Mouse (Mus musculus): Measurements from ENCODE around the gene Camta1. TPM values are rescaled to one million over a fixed set of nuclear protein-coding genes. Genes with fewer than 3 reads are reported as not detected.

The Camta1 gene
- polyA plus RNA-seq, 1 experiment from 2014 or later, result 83.5 TPM

- WGBS, result 90% methylated on average over 2 of the region's 2 CpGs
These were observed 413.3 kb downstream of the Camta1 start for GRCm38 (mm10) chr4:151448341-151448740.

GRCm38 (mm10) chr4:151444665-151445064 lies 417.0 kb downstream of the Camta1 start:
- H3K9me3 ChIP-seq (ENCODE audit: low read length), result peaks cover 10% of the 10 kb centered on the region
- no peaks in the 10 kb centered on the region for H3K36me3 ChIP-seq (ENCODE audit: insufficient read depth, low read length)
- WGBS, result 74% methylated on average over 4 of the region's 4 CpGs
- no peaks in the 10 kb centered on the region for H3K4me1 ChIP-seq (ENCODE audit: insufficient read depth, low read length)
- H3K9ac ChIP-seq (replicated peaks; ENCODE audit: low read length), result no peak overlapping the region
- H3K27me3 ChIP-seq (ENCODE audit: insufficient read depth, low read length), result no peaks in the 10 kb centered on the region
- peak; percentile 80; the same call in 1 of the 2 replicates for ATAC-seq (ENCODE audit: low FRiP score, low TSS enrichment)
- no peak overlapping the region for H3K4me3 ChIP-seq (ENCODE audit: low read length)
- no peak overlapping the region for H3K4me2 ChIP-seq (replicated peaks; ENCODE audit: low read depth, low read length)
- no peak overlapping the region for H3K27ac ChIP-seq (ENCODE audit: low read length)

More at GRCm38 (mm10) chr4:151448341-151448740, 413.3 kb downstream of the Camta1 start:
- ATAC-seq (ENCODE audit: low FRiP score, low TSS enrichment), result no peak
- no peaks in the 10 kb centered on the region for H3K27me3 ChIP-seq (ENCODE audit: insufficient read depth, low read length)
- H3K9me3 ChIP-seq (ENCODE audit: low read length), result no peaks in the 10 kb centered on the region
- H3K27ac ChIP-seq (ENCODE audit: low read length), result no peak overlapping the region
- no peaks in the 10 kb centered on the region for H3K36me3 ChIP-seq (ENCODE audit: insufficient read depth, low read length)
- H3K4me3 ChIP-seq (ENCODE audit: low read length), result no peak overlapping the region
- H3K4me2 ChIP-seq (replicated peaks; ENCODE audit: low read depth, low read length), result no peak overlapping the region
- H3K4me1 ChIP-seq (ENCODE audit: insufficient read depth, low read length), result peaks cover 6% of the 10 kb centered on the region; the same call in 1 of the 2 replicates
- H3K9ac ChIP-seq (replicated peaks; ENCODE audit: low read length), result no peak overlapping the region

- H3K36me3 ChIP-seq (ENCODE audit: insufficient read depth, low read length), result no peaks in the 10 kb centered on the region
- no peak overlapping the region for H3K4me2 ChIP-seq (replicated peaks; ENCODE audit: low read depth, low read length)
- ATAC-seq (ENCODE audit: low FRiP score, low TSS enrichment), result no peak
- WGBS, result 14% methylated on average over 7 of the region's 7 CpGs
- no peak overlapping the region for H3K9ac ChIP-seq (replicated peaks; ENCODE audit: low read length)
- H3K27ac ChIP-seq (ENCODE audit: low read length), result no peak overlapping the region
- H3K9me3 ChIP-seq (ENCODE audit: low read length), result peaks cover 10% of the 10 kb centered on the region
- no peaks in the 10 kb centered on the region for H3K4me1 ChIP-seq (ENCODE audit: insufficient read depth, low read length)
- no peaks in the 10 kb centered on the region for H3K27me3 ChIP-seq (ENCODE audit: insufficient read depth, low read length)
- H3K4me3 ChIP-seq (ENCODE audit: low read length), result no peak overlapping the region
These were observed 423.1 kb downstream of the Camta1 start for GRCm38 (mm10) chr4:151438561-151438960.

- H3K4me3 ChIP-seq (ENCODE audit: low read length), result no peak overlapping the region
- peaks cover 10% of the 10 kb centered on the region for H3K9me3 ChIP-seq (ENCODE audit: low read length)
- no peak overlapping the region for H3K4me2 ChIP-seq (replicated peaks; ENCODE audit: low read depth, low read length)
- no peak overlapping the region for H3K27ac ChIP-seq (ENCODE audit: low read length)
- no peak for ATAC-seq (ENCODE audit: low FRiP score, low TSS enrichment)
- H3K27me3 ChIP-seq (ENCODE audit: insufficient read depth, low read length), result no peaks in the 10 kb centered on the region
- H3K9ac ChIP-seq (replicated peaks; ENCODE audit: low read length), result no peak overlapping the region
- H3K4me1 ChIP-seq (ENCODE audit: insufficient read depth, low read length), result no peaks in the 10 kb centered on the region
- H3K36me3 ChIP-seq (ENCODE audit: insufficient read depth, low read length), result no peaks in the 10 kb centered on the region
- 51% methylated on average over 11 of the region's 11 CpGs for WGBS
These were observed 423.8 kb downstream of the Camta1 start for GRCm38 (mm10) chr4:151437859-151438258.

- Histone ChIP-seq H3K4me1 (ENCODE audit: insufficient read depth, low read length) (no peaks in the 10 kb centered on the region), H3K36me3 (ENCODE audit: insufficient read depth, low read length) (no peaks in the 10 kb centered on the region), H3K4me2 (replicated peaks; ENCODE audit: low read depth, low read length) (no peak overlapping the region), H3K9ac (replicated peaks; ENCODE audit: low read length) (no peak overlapping the region), H3K27ac (ENCODE audit: low read length) (no peak overlapping the region), H3K9me3 (ENCODE audit: low read length) (peaks cover 7% of the 10 kb centered on the region), H3K4me3 (ENCODE audit: low read length) (no peak overlapping the region), H3K27me3 (ENCODE audit: insufficient read depth, low read length) (peaks cover 4% of the 10 kb centered on the region; the same call in 1 of the 2 replicates)
- ATAC-seq (ENCODE audit: low FRiP score, low TSS enrichment), result no peak
- WGBS, result 73% methylated on average over 3 of the region's 3 CpGs
These were observed 436.5 kb downstream of the Camta1 start for GRCm38 (mm10) chr4:151425133-151425532.

- no peak overlapping the region for H3K4me3 ChIP-seq (ENCODE audit: low read length)
- 90% methylated on average over 4 of the region's 4 CpGs for WGBS
- H3K27ac ChIP-seq (ENCODE audit: low read length), result no peak overlapping the region
- peaks cover 4% of the 10 kb centered on the region; the same call in 1 of the 2 replicates for H3K27me3 ChIP-seq (ENCODE audit: insufficient read depth, low read length)
- no peaks in the 10 kb centered on the region for H3K4me1 ChIP-seq (ENCODE audit: insufficient read depth, low read length)
- peaks cover 7% of the 10 kb centered on the region for H3K9me3 ChIP-seq (ENCODE audit: low read length)
- no peak overlapping the region for H3K9ac ChIP-seq (replicated peaks; ENCODE audit: low read length)
- no peaks in the 10 kb centered on the region for H3K36me3 ChIP-seq (ENCODE audit: insufficient read depth, low read length)
- H3K4me2 ChIP-seq (replicated peaks; ENCODE audit: low read depth, low read length), result no peak overlapping the region
- ATAC-seq (ENCODE audit: low FRiP score, low TSS enrichment), result no peak
These were observed 438.8 kb downstream of the Camta1 start for GRCm38 (mm10) chr4:151422922-151423321.

GRCm38 (mm10) chr4:151422361-151422760 lies 439.3 kb downstream of the Camta1 start:
- H3K4me3 ChIP-seq (ENCODE audit: low read length), result no peak overlapping the region

GRCm38 (mm10) chr4:151418344-151418875 lies 443.3 kb downstream of the Camta1 start:
- no peak overlapping the region for H3K4me3 ChIP-seq (ENCODE audit: low read length)
- H3K4me1 ChIP-seq (ENCODE audit: insufficient read depth, low read length), result no peaks in the 10 kb centered on the region
- WGBS, result 82% methylated on average over 14 of the region's 14 CpGs
- no peak overlapping the region for H3K9ac ChIP-seq (replicated peaks; ENCODE audit: low read length)
- no peaks in the 10 kb centered on the region for H3K9me3 ChIP-seq (ENCODE audit: low read length)
- no peak for ATAC-seq (ENCODE audit: low FRiP score, low TSS enrichment)
- H3K27me3 ChIP-seq (ENCODE audit: insufficient read depth, low read length), result peaks cover 4% of the 10 kb centered on the region; the same call in 1 of the 2 replicates
- no peak overlapping the region for H3K27ac ChIP-seq (ENCODE audit: low read length)
- no peaks in the 10 kb centered on the region for H3K36me3 ChIP-seq (ENCODE audit: insufficient read depth, low read length)
- no peak overlapping the region for H3K4me2 ChIP-seq (replicated peaks; ENCODE audit: low read depth, low read length)

More at GRCm38 (mm10) chr4:151422361-151422760, 439.3 kb downstream of the Camta1 start:
- no peaks in the 10 kb centered on the region for H3K36me3 ChIP-seq (ENCODE audit: insufficient read depth, low read length)
- WGBS, result 53% methylated on average over 8 of the region's 8 CpGs
- no peak overlapping the region for H3K4me2 ChIP-seq (replicated peaks; ENCODE audit: low read depth, low read length)
- H3K27ac ChIP-seq (ENCODE audit: low read length), result no peak overlapping the region
- H3K27me3 ChIP-seq (ENCODE audit: insufficient read depth, low read length), result peaks cover 4% of the 10 kb centered on the region; the same call in 1 of the 2 replicates
- no peaks in the 10 kb centered on the region for H3K4me1 ChIP-seq (ENCODE audit: insufficient read depth, low read length)
- H3K9ac ChIP-seq (replicated peaks; ENCODE audit: low read length), result no peak overlapping the region
- peaks cover 3% of the 10 kb centered on the region for H3K9me3 ChIP-seq (ENCODE audit: low read length)
- ATAC-seq (ENCODE audit: low FRiP score, low TSS enrichment), result no peak

- no peaks in the 10 kb centered on the region for H3K9me3 ChIP-seq (ENCODE audit: low read length)
- H3K36me3 ChIP-seq (ENCODE audit: insufficient read depth, low read length), result no peaks in the 10 kb centered on the region
- no peak overlapping the region for H3K27ac ChIP-seq (ENCODE audit: low read length)
- no peak for ATAC-seq (ENCODE audit: low FRiP score, low TSS enrichment)
- H3K9ac ChIP-seq (replicated peaks; ENCODE audit: low read length), result no peak overlapping the region
- H3K4me1 ChIP-seq (ENCODE audit: insufficient read depth, low read length), result peaks cover 5% of the 10 kb centered on the region; the same call in 1 of the 2 replicates
- H3K4me2 ChIP-seq (replicated peaks; ENCODE audit: low read depth, low read length), result no peak overlapping the region
- H3K4me3 ChIP-seq (ENCODE audit: low read length), result no peak overlapping the region
- H3K27me3 ChIP-seq (ENCODE audit: insufficient read depth, low read length), result no peaks in the 10 kb centered on the region; the same call in 1 of the 2 replicates
- WGBS, result 60% methylated on average over 4 of the region's 4 CpGs
These were observed 445.9 kb downstream of the Camta1 start for GRCm38 (mm10) chr4:151415812-151416211.

GRCm38 (mm10) chr4:151415376-151415775 lies 446.3 kb downstream of the Camta1 start:
- WGBS, result 91% methylated on average over 16 of the region's 16 CpGs

More at GRCm38 (mm10) chr4:151415376-151415775, 446.3 kb downstream of the Camta1 start:
- Histone ChIP-seq H3K4me1 (ENCODE audit: insufficient read depth, low read length) (peaks cover 5% of the 10 kb centered on the region; the same call in 1 of the 2 replicates), H3K4me2 (replicated peaks; ENCODE audit: low read depth, low read length) (no peak overlapping the region), H3K27me3 (ENCODE audit: insufficient read depth, low read length) (no peaks in the 10 kb centered on the region), H3K9ac (replicated peaks; ENCODE audit: low read length) (no peak overlapping the region), H3K9me3 (ENCODE audit: low read length) (no peaks in the 10 kb centered on the region), H3K36me3 (ENCODE audit: insufficient read depth, low read length) (no peaks in the 10 kb centered on the region), H3K27ac (ENCODE audit: low read length) (no peak overlapping the region), H3K4me3 (ENCODE audit: low read length) (no peak overlapping the region)
- no peak for ATAC-seq (ENCODE audit: low FRiP score, low TSS enrichment)

Data from kidney, embryonic 16.5 days (tissue).